Mouse (Mus musculus): ENCODE results near the gene Zfhx3.

DNA sequence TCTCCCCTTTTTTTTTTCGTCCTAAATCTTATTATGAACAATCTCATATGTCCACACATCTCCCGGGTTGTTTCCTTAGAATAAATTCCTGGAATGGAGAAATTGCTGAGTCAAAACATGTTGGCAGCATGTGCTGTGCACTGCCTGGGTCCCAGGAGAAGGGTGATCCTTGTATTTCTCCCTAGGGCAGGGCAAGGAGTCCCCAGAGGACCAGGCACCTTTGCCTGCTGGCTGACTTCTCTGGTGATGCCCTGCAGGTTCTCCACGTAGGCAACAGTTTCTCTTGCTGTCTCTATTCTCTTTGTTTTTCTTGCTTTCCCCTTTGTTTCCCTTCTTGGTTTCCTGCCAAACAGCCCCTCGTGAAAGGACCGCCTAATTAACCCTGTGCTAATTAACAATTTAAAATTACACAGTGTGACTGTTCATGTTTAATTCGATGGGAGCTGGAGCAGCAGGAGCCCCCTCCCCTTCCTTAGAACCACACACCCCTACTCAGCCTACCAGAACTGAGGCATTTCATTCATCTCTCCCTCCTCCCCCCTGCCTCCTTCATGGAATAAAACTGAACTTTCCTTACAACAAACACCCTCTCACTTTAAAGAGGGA, 845.8 kb downstream of the Zfhx3 start:
- TF ChIP-seq CTCF (IDR thresholded peaks at IDR 0.05) (no peak), EP300 (IDR thresholded peaks at IDR 0.05) (no peak)
